Mouse (Mus musculus) erythroblast, embryonic 14.5 days (primary cell): ENCODE results near the gene Sun3. TPM values are rescaled to one million over a fixed set of nuclear protein-coding genes. Genes with fewer than 3 reads are reported as not detected.

Experiments used
- H3K27me3 ChIP-seq: 2 replicates; pipeline ENCODE4 v1.6.1; 2012; ENCODE audit warnings: inconsistent platforms; ENCODE audit not compliant: control insufficient read depth
- H3K36me3 ChIP-seq: 2 replicates; pipeline ENCODE4 v1.6.1; 2012; ENCODE audit warnings: mild to moderate bottlenecking, inconsistent platforms; ENCODE audit not compliant: control insufficient read depth
- H3K4me1 ChIP-seq: 2 replicates; pipeline ENCODE4 v1.6.1; 2012; ENCODE audit warnings: inconsistent platforms; ENCODE audit not compliant: control insufficient read depth
- H3K4me3 ChIP-seq: replicated peaks from 2 replicates; pipeline ENCODE3; 2012; ENCODE audit warnings: moderate library complexity, mild to moderate bottlenecking, inconsistent platforms
- H3K9me3 ChIP-seq: 2 replicates; pipeline ENCODE4 v1.6.1; 2012; ENCODE audit warnings: low read length, inconsistent platforms, mixed read lengths; ENCODE audit not compliant: control insufficient read depth
- GATA1 ChIP-seq: IDR thresholded peaks from 2 replicates; pipeline ENCODE4 v1.6.1; 2012; ENCODE audit warnings: low read length, inconsistent platforms, mixed read lengths
- TAL1 ChIP-seq: IDR thresholded peaks from 3 replicates; pipeline ENCODE4 v1.6.1; 2012; ENCODE audit warnings: low read length, inconsistent platforms, mixed read lengths
- polyA plus RNA-seq: library from polyadenylated mRNA; stranded (reverse); fragments of >175 nt; gene quantifications from 2 replicates; pipeline ENCODE4 v1.2.3, GENCODE M21; 2012

Sun3 gene
- polyA plus RNA-seq, 1 experiment = not detected

DNA sequence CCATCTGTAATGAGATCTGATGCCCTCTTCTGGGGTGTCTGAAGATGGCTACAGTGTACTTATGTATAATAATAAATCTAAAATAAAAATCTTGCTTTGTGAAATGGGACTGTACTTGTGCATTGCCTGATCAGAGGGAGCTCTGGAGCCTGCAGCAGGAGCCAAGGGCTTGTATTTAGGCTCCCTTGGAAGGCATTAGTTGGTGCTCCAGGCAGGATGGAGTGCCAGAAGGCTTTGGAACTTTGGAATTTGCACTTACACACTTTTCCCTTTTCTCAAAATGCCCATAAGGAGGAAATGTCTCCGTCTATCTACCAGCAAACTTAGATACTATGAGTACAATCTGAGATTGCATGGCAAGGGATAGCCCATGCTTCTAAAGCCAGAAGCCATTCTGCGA lies 2.2 kb downstream of the Sun3 start:
- Histone ChIP-seq H3K36me3 (no peaks in the 10 kb centered on the region), H3K9me3 (no peaks in the 10 kb centered on the region), H3K4me3 (no peak overlapping the region), H3K4me1 (peaks cover 10% of the 10 kb centered on the region), H3K27me3 (peaks cover 17% of the 10 kb centered on the region)
- TF ChIP-seq TAL1 = no peak
- TF ChIP-seq GATA1 = no peak

DNA sequence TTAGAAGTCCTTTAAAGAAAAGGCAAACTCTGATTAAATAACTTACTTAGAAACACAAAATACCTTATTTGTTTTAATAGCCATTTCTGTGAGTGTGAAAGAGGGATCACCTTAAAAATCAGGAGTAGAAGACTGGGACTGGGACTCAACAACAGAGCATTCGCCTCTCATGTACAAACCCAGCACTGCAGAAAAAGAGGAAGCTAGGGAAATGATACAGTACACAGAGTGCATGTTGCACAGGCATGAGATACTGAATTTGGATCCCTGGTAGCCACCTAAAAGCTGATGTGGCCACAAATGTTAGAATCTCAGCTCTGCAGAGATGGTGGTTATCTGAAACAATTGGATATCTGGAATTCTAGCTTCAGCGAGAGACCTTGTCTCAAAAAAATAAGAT lies 17.3 kb downstream of the Sun3 start:
- Histone ChIP-seq H3K4me1 (no peaks in the 10 kb centered on the region), H3K36me3 (no peaks in the 10 kb centered on the region), H3K4me3 (no peak overlapping the region), H3K9me3 (no peaks in the 10 kb centered on the region), H3K27me3 (no peaks in the 10 kb centered on the region)
- TF ChIP-seq GATA1 (no peak), TAL1 (no peak)

DNA sequence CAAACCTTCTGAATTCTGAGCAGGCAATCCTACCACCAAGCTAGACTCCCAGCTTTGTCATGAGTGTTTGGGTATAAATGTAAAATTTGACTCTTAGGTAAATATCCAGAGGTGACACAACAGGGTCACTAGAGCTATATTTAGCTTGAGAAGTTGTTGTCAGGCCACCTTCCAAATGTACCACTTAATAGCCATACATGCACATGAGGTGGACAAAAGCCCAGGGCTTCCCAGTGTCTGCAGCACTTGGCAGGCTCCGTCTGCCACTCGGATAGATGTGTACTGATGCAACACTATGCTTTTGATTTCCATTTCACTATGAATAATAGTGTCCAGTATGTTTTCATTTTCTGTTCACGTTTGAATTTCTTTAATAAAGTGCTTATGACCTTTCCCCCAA lies 23.6 kb downstream of the Sun3 start:
- Histone ChIP-seq H3K4me3 (no peak overlapping the region), H3K4me1 (no peaks in the 10 kb centered on the region), H3K9me3 (no peaks in the 10 kb centered on the region), H3K36me3 (no peaks in the 10 kb centered on the region), H3K27me3 (no peaks in the 10 kb centered on the region)
- TF ChIP-seq GATA1 (no peak), TAL1 (no peak)

DNA sequence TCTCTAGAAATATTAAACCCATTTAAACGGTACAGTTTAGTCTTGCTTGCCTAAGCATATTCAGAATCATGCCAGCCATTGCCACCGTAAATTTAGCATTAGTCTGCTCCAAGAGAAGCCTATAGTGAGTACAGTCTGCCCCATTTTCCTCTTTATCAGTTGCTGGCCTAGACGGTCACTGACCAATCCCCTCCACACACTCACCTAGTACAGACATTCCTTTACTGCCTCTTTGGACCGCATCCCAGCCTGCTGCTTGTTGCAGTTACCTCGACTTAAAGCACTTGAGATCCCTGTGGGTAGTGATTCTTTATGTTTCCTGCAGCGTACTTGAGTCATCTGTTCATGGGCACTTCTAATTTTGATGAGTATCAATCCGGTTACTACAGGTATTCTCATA lies 24.0 kb downstream of the Sun3 start:
- H3K27me3 ChIP-seq = no peaks in the 10 kb centered on the region
- no peaks in the 10 kb centered on the region for H3K9me3 ChIP-seq
- TF ChIP-seq GATA1 = no peak
- no peak for TF ChIP-seq TAL1
- H3K4me3 ChIP-seq = no peak overlapping the region
- no peaks in the 10 kb centered on the region for H3K4me1 ChIP-seq
- H3K36me3 ChIP-seq = no peaks in the 10 kb centered on the region

DNA sequence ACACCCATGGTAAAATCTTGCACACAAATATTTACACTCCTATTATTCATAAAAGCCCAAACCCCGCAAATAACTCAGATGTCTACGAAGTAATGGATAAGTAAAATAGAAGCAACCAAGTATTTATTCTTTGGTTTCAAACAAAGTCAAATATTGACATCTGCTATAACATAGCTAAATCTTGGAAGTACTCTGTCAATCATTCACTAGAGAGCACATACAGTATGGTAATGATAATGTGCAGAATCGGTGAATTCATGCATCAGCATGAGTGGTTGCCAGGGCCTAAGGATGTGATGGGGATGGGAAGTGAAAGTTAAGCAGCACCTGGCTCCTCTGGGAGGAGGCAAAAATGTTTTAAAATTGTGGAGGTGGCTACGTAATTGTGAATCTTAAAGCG lies 28.6 kb downstream of the Sun3 start:
- TF ChIP-seq TAL1 (no peak), GATA1 (no peak)
- Histone ChIP-seq H3K4me3 (no peak overlapping the region), H3K9me3 (no peaks in the 10 kb centered on the region), H3K4me1 (no peaks in the 10 kb centered on the region), H3K36me3 (no peaks in the 10 kb centered on the region), H3K27me3 (no peaks in the 10 kb centered on the region)

DNA sequence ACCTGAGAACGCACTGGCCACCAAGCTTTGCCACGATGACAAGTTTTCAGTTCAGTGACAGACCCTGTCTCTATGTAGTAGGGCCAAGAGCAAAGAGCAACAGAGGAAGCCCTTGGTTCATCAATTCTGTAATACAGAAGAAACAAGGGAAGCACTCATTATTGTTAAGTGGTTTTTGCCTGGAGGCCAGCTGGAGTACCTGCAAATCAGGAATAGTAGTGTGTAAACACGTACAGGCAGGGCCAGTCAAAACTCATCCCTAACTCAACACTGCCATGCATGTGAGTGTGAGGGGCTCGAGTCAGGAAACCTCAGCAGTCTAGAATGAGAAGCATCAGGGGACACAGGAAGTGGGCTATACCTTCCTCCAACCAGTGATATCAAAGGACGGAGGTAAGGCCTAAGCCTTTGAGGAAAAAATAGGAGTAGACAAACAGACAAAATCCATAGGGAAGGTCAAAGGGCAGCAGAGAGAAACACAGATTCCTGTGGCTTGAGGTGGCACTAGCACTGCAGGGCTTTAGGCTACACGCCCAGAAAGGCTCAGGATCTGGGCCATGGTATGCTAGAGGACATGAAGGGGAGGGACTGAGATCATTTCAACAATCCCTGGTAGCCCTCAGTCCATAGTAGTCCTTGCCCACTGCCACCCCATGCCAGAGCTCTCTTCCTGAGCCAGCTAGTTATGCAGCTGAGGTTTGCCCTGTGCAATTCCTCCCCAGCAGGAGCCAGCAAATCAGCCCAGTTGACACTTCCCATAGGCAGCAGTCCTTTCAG lies 30.1 kb downstream of the Sun3 start:
- Histone ChIP-seq H3K9me3 (no peaks in the 10 kb centered on the region), H3K27me3 (no peaks in the 10 kb centered on the region), H3K4me1 (no peaks in the 10 kb centered on the region), H3K4me3 (no peak overlapping the region), H3K36me3 (no peaks in the 10 kb centered on the region)
- TF ChIP-seq GATA1 (no peak), TAL1 (no peak)

DNA sequence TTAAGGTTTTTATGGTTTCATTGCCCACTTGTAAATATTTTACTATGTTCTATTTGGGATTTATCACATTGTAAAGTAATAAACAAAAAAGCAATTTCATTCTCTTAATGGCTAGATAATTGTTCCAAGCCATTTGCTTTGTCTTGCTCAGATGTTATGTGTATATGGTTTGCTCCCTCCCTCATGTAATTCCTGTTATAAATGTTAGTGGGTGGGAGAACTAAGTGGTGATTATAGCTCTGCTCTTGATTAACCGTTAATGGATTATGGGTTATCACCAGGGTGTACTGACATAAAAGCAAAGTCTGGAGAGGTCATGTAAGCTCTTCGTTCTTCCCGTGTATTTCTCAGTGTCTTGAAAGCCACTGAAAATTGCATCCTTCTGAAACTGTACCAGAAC lies 34.1 kb downstream of the Sun3 start:
- no peak for TF ChIP-seq TAL1
- no peak for TF ChIP-seq GATA1
- Histone ChIP-seq H3K36me3 (no peaks in the 10 kb centered on the region), H3K27me3 (no peaks in the 10 kb centered on the region), H3K4me1 (peaks cover 15% of the 10 kb centered on the region), H3K4me3 (no peak overlapping the region), H3K9me3 (no peaks in the 10 kb centered on the region)

DNA sequence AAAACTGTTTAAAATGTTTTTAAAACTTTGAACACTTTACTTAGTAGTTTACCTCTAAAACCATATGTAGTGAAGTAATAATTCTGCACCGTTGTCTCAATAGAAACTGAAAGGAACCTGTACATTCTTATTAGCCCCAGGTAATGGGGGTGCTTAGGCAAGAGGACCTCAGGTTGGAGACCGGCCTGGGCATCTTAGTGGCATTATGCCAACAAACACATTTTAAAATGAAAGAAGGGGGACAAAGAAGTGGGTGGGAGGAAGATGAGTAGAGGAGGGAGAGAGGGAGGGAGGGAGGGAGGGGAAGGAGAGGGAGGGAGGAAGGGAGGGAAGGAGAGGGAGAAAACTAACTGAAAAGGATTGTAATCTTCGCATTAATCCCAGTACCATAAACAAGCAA lies 37.4 kb downstream of the Sun3 start:
- H3K27me3 ChIP-seq = no peaks in the 10 kb centered on the region
- H3K4me1 ChIP-seq = peaks cover 24% of the 10 kb centered on the region
- peaks cover 24% of the 10 kb centered on the region for H3K36me3 ChIP-seq
- no peaks in the 10 kb centered on the region for H3K9me3 ChIP-seq
- peak overlapping the region; percentile 95 for H3K4me3 ChIP-seq
- TF ChIP-seq GATA1 (no peak), TAL1 (no peak)

DNA sequence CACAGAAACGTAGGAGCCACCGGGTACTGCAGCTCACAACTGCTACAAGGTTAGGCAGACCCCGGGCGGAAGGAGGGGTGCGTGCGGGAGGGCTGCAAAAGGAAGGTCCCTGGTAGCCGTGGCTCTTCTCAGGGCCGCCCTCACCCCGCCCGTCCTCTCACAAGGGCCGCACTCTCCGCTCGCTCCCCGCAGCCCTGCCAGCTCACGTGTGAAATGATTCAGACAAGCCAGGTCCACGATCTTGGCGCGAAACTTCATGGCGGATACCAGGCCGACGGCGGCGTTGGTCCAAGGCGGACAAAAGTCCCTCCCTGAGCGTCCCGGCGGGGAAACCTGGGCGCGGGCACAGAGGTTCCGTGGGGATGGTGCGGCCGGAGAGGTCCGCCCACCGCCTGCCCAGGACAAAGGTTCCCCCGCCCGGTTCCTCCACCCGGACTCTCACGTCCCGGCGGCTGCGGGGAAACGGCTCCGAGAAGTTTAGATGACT lies 37.9 kb downstream of the Sun3 start, which contains the start of gene Hus1:
Gene Hus1 (minus strand): TSS at position 339 of the 487 bp plus-strand sequence.
- no peak for TF ChIP-seq TAL1
- no peak for TF ChIP-seq GATA1

More for the DNA sequence above, 37.9 kb downstream of the Sun3 start, which contains the start of gene Hus1:
- Histone ChIP-seq H3K4me3 (peak within 1 kb of the TSS; percentile 95), H3K27me3 (no peaks in the 10 kb centered on the region), H3K4me1 (peaks cover 24% of the 10 kb centered on the region), H3K9me3 (no peaks in the 10 kb centered on the region), H3K36me3 (peaks cover 28% of the 10 kb centered on the region)
